Mouse (Mus musculus) adrenal gland, postnatal 14 days (tissue): ENCODE measurements around the gene Vps13a. TPM values are rescaled to one million over a fixed set of nuclear protein-coding genes. Genes with fewer than 3 reads are reported as not detected.
A peak's percentile ranks its signal among the peaks of the same experiment; 100 is the strongest.

Experiments used
- DNase-seq: peaks from one replicate; pipeline ENCODE4 v3.0.0; 2021; ENCODE audit warnings: mixed read lengths
- total RNA-seq: library from RNA; stranded (reverse); gene quantifications from 2 replicates; pipeline ENCODE4 v1.2.3, GENCODE M21; 2021

The Vps13a gene
- total RNA-seq, 1 experiment from 2014 or later = 39.8 TPM

DNA sequence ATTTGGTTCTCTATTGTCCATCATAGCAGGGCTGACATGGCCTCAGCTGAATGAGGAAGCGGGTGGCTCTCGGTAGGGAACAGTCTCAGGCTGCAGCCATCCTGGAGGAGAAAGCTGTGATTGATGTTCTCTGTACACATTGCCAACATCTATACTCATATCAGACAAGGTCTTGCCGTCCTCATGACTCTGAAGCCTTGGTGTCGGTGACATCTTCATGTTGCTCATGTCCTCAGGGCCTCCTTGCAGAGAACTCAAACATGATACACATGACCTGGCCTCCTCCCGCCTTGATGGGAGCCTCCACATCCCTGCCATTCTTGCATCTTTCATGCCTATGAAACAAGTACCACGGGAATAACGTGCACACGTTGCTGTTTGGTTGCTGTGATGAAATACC lies 200.2 kb downstream of the Vps13a start:
- peak; percentile 48 for DNase-seq

DNA sequence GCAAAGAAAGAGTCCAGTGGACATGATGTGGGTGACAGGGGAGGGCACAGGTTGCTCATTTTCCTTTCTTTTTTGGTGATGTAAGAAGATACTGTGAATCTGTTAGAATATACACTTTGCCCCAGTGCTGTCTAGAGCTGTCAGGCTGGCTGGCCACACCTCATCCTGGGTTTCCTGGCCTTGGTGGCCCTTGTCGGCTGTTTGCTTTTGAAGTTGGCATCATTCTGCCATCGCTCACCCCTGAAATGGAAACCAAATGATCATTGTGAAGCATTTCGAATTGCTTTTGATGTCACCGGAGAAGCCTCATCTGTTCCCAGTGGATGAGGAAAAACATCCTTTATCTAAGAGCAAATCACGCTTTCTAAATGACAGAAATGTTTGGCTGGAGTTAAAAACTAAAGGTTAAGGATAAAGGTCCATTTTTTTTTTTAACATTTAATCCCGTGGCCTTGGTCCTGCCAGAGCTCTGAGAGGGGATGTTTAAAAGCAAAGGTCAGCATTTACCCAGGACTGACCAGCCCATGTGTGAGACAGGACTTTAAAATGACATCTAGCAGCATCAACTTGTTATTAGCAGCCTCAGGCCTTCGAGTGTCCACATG lies 201.0 kb downstream of the Vps13a start:
- DNase-seq = peak; percentile 65

DNA sequence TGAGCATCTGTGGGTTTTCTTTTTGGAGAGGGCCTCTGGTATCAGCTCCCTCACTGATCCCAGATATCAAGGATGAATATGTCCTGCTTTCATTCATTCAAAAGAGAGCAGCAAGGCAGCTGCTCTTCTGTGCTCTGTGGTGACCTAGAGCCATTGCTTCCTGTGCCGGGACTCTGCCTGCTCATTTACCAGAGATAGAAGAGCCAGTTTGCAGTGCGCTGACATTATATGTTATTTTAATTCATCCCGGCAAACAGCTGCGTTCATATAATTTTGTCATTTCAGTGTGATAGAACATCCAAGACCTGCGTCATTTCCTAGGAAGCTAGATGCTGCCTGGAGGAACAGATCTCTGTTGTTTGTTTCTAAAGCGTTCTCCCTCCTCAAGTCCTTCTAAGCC lies 203.9 kb downstream of the Vps13a start:
- DNase-seq = no peak

Other genes starting within 250 kb of the Vps13a start
- not detected in 2 replicates for gene Foxb2, start 92.9 kb upstream of the Vps13a start, total RNA-seq
- gene Prune2, start 175.2 kb upstream of the Vps13a start, total RNA-seq = 17.4 and 17.5 TPM in 2 replicates